Mouse (Mus musculus): ENCODE measurements around the gene Suox.
"Not testable (repeated sequence)": the region's sequence is repeated elsewhere in the genome, so short reads cannot be mapped to it uniquely, and the experiment has no call there.

The Suox gene

GRCm38 (mm10) chr10:128626311-128627310, 47.3 kb downstream of the Suox start, which contains the start of gene Rps26:
TSS of gene Rps26 (minus strand) at chr10:128626747.
- peak; percentile 77 to 84 for DNase-seq

- DNase-seq: no peak
Observed at GRCm38 (mm10) chr10:128625287-128625894, 48.5 kb downstream of the Suox start.

- not testable (repeated sequence) for DNase-seq
Observed at GRCm38 (mm10) chr10:128623106-128623613, 50.7 kb downstream of the Suox start.

GRCm38 (mm10) chr10:128622702-128623101, 51.2 kb downstream of the Suox start:
- no peak for DNase-seq

- no peak for DNase-seq
Observed at GRCm38 (mm10) chr10:128621986-128622520, 51.8 kb downstream of the Suox start.

GRCm38 (mm10) chr10:128620241-128620640, 53.6 kb downstream of the Suox start:
- no peak for DNase-seq

Data from thymus, postnatal 36 days (tissue).